Mouse (Mus musculus) forebrain, embryonic 14.5 days (tissue): Measurements from ENCODE around the gene Lama2. TPM values are rescaled to one million over a fixed set of nuclear protein-coding genes. Genes with fewer than 3 reads are reported as not detected.

ENCODE experiments used
- ATAC-seq: fragments of 200-750 bp; cut with Nextera tagmentation; 2 replicates; pipeline ENCODE4 v1.8.0; 2017; ENCODE audit warnings: mild to moderate bottlenecking, moderate library complexity
- DNase-seq: peaks from one replicate; pipeline ENCODE4 v3.0.0-alpha.2; 2015; ENCODE audit warnings: low spot score
- H3K27ac ChIP-seq: fragments of 300-500 bp; sonication (generic); 2 replicates; pipeline ENCODE4 v1.5.1; 2014; ENCODE audit warnings: low read depth, mild to moderate bottlenecking, control low read depth, low read length, moderate library complexity
- H3K27me3 ChIP-seq: fragments of 300-500 bp; sonication (generic); replicated peaks from 2 replicates; pipeline ENCODE4 v1.6.1; 2014; ENCODE audit warnings: low read length, control low read depth, mixed read lengths; ENCODE audit not compliant: control insufficient read depth, insufficient read depth
- H3K36me3 ChIP-seq: fragments of 300-500 bp; sonication (generic); 2 replicates; pipeline ENCODE4 v1.6.1; 2014; ENCODE audit warnings: low read length, control low read depth; ENCODE audit not compliant: control insufficient read depth, insufficient read depth
- H3K4me1 ChIP-seq: fragments of 300-500 bp; sonication (generic); 2 replicates; pipeline ENCODE4 v1.6.1; 2014; ENCODE audit warnings: antibody characterized with exemption, low read length, control low read depth; ENCODE audit not compliant: control insufficient read depth, insufficient read depth
- H3K4me2 ChIP-seq: fragments of 300-500 bp; sonication (generic); 2 replicates; pipeline ENCODE4 v1.6.1; 2014; ENCODE audit warnings: mild to moderate bottlenecking, control low read depth, low read length
- H3K4me3 ChIP-seq: fragments of 300-500 bp; sonication (generic); 2 replicates; pipeline ENCODE4 v1.5.1; 2014; ENCODE audit warnings: low read depth, low read length, control low read depth
- H3K9ac ChIP-seq: fragments of 300-500 bp; sonication (generic); 2 replicates; pipeline ENCODE4 v1.6.1; 2014; ENCODE audit warnings: mild to moderate bottlenecking, low read length, control low read depth, moderate library complexity
- H3K9me3 ChIP-seq: fragments of 300-500 bp; sonication (generic); replicated peaks from 2 replicates; pipeline ENCODE4 v1.6.1; 2016; ENCODE audit warnings: low read length, control low read depth, mixed read lengths; ENCODE audit not compliant: control insufficient read depth
- WGBS: fragments of 180-500 bp; shearing (Covaris S2); extraction: QIAGEN DNeasy Blood & Tissue Kit; methylation state at CpG from one replicate; pipeline ENCODE4 v1.1.7; 2014; 5-methylcytosine and 5-hydroxymethylcytosine counted together
- polyA plus RNA-seq: library from polyadenylated mRNA; unstranded; fragments of >200 nt; fragmentation: Nextera tagmentation; extraction: Ambion mirVana; gene quantifications from 2 replicates; pipeline ENCODE4 v1.2.1, GENCODE M21; 2014

Lama2 gene
- polyA plus RNA-seq = 4.1 and 6.7 TPM in 2 replicates

DNA sequence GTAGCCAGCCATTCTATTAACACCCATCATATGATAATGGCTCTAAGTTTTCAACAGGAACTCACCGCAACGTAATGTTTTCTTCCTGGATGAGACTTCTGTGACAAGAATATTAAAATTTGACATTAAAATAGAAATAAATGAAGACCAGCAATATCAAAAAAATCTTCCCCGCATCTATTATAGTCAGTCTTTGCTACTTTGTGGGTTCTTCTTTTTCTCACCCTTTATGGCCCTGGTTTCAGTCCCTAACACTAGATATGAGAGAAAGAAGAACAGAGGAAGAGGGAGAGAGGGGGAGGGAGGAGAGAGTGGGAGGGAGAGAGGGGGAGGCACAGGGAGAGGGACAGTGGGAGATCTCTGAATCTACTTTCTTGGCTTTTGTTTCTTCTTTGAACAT, at the start of gene Lama2:
TSS of gene Lama2 (minus strand) at position 101 of the 400 bp plus-strand sequence.
- Histone ChIP-seq H3K9me3 (no peaks in the 10 kb centered on the region), H3K27me3 (no peaks in the 10 kb centered on the region), H3K4me2 (no peak within 1 kb of the TSS), H3K4me3 (no peak within 1 kb of the TSS), H3K4me1 (no peaks in the 10 kb centered on the region), H3K9ac (no peak within 1 kb of the TSS), H3K27ac (no peak within 1 kb of the TSS), H3K36me3 (no peaks in the 10 kb centered on the region)
- 94% methylated on average over 3 of the region's 3 CpGs for WGBS
- ATAC-seq (no peak), DNase-seq (no peak)

DNA sequence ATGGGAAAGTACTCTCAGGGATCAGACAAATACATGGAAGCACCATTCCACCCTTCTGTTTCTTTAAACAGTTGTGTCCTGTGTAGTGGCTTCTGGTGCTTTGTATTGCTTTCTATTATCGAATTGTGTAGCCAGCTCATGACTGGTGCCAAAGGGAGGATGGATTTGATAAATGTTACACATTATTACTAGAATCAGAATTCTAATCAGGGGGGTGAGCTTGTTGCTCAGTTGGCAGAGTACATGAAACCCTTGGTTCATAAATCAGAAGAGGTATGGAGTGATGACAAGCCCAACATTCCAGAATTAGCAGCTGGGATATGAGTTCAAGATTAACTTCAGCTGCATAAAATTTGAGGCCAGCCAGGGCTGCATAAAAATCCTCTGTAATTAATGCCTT, 44.8 kb upstream of the Lama2 start:
- Histone ChIP-seq H3K4me1 (no peaks in the 10 kb centered on the region), H3K9ac (no peak overlapping the region), H3K27me3 (no peaks in the 10 kb centered on the region), H3K4me3 (no peak overlapping the region), H3K4me2 (no peak overlapping the region), H3K9me3 (no peaks in the 10 kb centered on the region), H3K36me3 (no peaks in the 10 kb centered on the region), H3K27ac (no peak overlapping the region)
- WGBS = 86% methylated on average over 1 of the region's 1 CpGs
- DNase-seq = no peak
- ATAC-seq = no peak

DNA sequence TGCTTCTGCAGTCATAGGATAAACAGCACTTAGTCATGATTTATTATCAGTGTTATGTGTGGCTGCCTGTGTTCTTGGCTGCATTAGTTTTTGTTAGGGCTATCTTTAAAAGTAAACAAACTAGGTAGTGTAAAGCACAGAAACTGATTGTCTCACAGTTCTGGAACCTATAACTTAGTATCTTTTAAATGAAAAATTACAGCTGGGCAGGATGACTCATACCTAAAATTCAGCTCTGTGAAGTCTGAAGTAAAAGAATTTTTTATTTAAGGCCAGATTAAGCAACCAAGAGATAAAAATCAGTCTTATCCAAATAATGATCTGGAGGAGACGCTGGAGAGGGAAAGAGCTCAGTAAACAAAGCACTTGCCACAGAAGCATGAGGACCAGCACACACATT, 43.8 kb upstream of the Lama2 start:
- ATAC-seq = no peak
- Histone ChIP-seq H3K9ac (no peak overlapping the region), H3K4me2 (no peak overlapping the region), H3K4me3 (no peak overlapping the region), H3K27me3 (no peaks in the 10 kb centered on the region), H3K9me3 (no peaks in the 10 kb centered on the region), H3K27ac (no peak overlapping the region), H3K4me1 (no peaks in the 10 kb centered on the region), H3K36me3 (no peaks in the 10 kb centered on the region)
- DNase-seq = no peak
- WGBS = 96% methylated on average over 1 of the region's 1 CpGs

DNA sequence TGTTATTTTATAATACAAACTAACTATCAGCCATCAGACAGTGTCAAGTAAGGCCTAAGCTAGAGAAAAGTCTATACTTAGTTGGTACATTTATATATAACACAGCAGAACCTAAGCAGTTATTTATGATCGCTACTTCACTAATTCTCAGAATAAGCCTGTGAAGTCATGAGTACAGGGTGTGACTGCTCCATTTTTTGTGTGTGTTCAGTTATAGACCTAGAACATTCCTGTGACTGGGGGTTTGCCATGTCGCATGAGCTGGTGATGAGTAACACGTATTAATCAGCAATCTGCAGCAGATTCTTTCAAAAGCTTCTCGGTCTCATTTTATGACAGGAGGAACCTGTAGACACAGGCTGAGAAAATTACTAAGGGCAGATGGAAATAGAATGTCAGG, 34.6 kb upstream of the Lama2 start:
- no peaks in the 10 kb centered on the region for H3K27me3 ChIP-seq
- DNase-seq = no peak
- H3K27ac ChIP-seq = no peak overlapping the region
- no peaks in the 10 kb centered on the region for H3K36me3 ChIP-seq
- no peaks in the 10 kb centered on the region for H3K4me1 ChIP-seq
- WGBS = 92% methylated on average over 4 of the region's 4 CpGs
- H3K4me3 ChIP-seq = no peak overlapping the region
- H3K9ac ChIP-seq = no peak overlapping the region
- no peak for ATAC-seq
- H3K4me2 ChIP-seq = no peak overlapping the region
- no peaks in the 10 kb centered on the region for H3K9me3 ChIP-seq

DNA sequence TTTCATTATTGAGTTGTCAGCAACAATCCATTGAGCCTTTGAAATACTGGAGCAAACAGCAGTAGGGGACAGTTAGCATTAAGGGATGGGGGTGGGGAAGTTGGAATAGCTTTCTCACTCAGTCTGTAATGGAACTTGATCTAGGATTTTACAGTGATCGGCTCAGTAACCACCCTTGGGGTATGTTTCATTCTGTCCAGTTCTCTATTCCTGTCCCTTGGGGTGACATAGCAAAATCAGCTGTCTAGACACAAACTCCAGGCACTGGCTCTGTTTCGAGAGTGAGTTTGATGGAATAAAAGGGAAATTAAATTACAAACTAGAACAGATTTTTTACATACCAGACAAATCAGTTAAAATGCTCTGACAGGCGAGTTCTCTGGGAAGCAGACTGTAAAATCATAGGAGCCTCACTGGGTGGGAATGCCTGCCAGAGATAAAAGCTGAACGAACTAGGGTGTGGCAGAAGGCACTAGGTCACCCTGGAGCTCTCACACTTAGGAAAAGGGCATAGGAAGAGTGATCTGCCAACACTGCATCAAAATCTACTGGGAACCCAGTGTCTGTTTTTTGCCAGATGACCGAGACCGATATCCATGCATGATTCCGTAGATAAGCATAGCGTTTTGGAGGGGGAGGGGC, 33.3 kb upstream of the Lama2 start:
- Histone ChIP-seq H3K4me3 (no peak overlapping the region), H3K27me3 (no peaks in the 10 kb centered on the region), H3K27ac (no peak overlapping the region), H3K4me1 (no peaks in the 10 kb centered on the region), H3K9me3 (no peaks in the 10 kb centered on the region), H3K36me3 (no peaks in the 10 kb centered on the region), H3K4me2 (no peak overlapping the region), H3K9ac (no peak overlapping the region)
- DNase-seq (peak; percentile 23), ATAC-seq (no peak)
- WGBS = 77% methylated on average over 8 of the region's 8 CpGs

DNA sequence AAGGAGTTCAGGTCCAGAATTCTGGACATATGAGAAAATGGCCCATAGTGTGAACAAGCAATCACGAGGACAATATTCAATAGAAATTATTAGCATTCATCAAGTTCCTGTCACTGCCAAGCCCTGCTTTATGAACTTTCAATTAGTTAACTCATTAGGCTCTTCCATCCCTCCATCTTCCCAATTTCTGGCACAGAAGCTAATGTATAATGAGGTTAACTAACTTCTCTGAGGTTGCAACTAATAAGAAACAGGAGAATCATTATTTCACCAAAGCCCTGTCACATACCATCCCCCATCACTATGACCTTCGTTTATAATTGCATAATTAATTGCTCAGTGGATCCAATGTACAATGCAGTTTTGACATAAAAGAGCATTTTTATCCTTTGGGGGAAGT, 16.2 kb upstream of the Lama2 start:
- Histone ChIP-seq H3K36me3 (no peaks in the 10 kb centered on the region), H3K27ac (no peak overlapping the region), H3K9me3 (no peaks in the 10 kb centered on the region), H3K27me3 (no peaks in the 10 kb centered on the region), H3K4me1 (no peaks in the 10 kb centered on the region), H3K4me3 (no peak overlapping the region), H3K4me2 (no peak overlapping the region), H3K9ac (no peak overlapping the region)
- ATAC-seq = peak; percentile 18; the same call in 1 of the 2 replicates
- DNase-seq = peak; percentile 23
- WGBS = 24% methylated on average over 2 of the region's 2 CpGs

DNA sequence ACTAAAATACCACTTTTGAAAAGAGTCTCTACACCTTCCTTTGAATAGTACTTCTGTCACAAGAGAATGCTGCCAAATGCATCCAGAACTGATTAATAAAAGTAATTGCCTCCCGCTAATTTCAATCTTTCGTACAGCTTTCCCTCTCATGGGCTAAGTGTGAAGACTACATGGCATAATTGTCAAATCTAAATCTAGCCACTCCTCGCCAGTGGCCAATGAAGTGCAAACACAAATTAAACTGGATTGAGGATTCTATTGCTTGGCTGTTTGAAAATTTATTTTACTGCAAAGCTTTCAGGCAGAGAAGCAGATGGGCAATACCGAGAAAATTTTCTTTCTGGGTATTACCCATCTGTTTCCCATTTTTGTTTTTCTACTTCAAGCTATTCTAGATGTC, 11.4 kb upstream of the Lama2 start:
- no peak overlapping the region for H3K9ac ChIP-seq
- WGBS = 52% methylated on average over 4 of the region's 4 CpGs

DNA sequence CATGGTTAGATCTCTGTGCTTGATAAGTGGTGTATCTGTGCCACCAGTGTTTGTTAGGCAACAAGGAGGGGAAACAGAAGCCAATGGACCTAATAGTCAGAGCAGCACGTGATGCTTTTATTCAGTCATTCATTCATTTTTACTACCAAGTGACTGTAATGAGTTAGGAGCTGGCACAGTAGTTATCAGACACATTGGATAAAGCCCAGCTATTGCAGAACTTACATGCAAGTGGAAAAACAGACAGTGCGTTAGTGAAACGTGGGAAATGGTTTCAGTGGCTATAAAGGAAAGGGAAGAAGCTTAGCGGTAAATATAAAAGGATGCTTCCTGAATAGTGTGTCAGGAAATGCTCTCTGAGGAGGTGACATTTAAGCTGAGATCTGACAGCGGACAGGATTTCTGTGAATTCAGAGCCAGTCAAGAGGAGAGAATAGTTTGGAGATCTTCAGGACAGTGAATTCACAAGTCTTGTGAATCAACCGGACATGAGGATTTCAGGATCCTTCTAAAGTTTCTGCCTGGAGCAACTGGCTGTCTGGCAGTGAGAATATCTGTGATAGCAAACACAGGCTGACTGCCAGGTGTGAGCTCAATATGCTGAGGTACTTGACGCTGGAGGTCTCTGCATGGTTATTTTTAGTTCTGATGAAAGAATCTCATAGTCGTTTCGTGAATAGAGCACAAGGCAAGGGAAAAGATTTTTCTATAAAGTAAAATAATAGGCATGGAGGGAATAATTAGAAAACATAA, 2.3 kb upstream of the Lama2 start:
- no peaks in the 10 kb centered on the region for H3K27me3 ChIP-seq
- 68% methylated on average over 9 of the region's 9 CpGs for WGBS
- no peak overlapping the region for H3K4me2 ChIP-seq
- ATAC-seq (peak; percentile 40; the same call in 1 of the 2 replicates), DNase-seq (peak; percentile 60)
- H3K27ac ChIP-seq = no peak overlapping the region
- no peaks in the 10 kb centered on the region for H3K36me3 ChIP-seq
- no peak overlapping the region for H3K4me3 ChIP-seq
- no peaks in the 10 kb centered on the region for H3K9me3 ChIP-seq
- H3K4me1 ChIP-seq = no peaks in the 10 kb centered on the region
- H3K9ac ChIP-seq = no peak overlapping the region

More for the DNA sequence above, 11.4 kb upstream of the Lama2 start:
- ATAC-seq (peak; percentile 66; the same call in 1 of the 2 replicates), DNase-seq (peak; percentile 64)
- Histone ChIP-seq H3K4me3 (no peak overlapping the region), H3K4me2 (no peak overlapping the region), H3K27ac (no peak overlapping the region), H3K9me3 (no peaks in the 10 kb centered on the region), H3K36me3 (no peaks in the 10 kb centered on the region), H3K27me3 (no peaks in the 10 kb centered on the region), H3K4me1 (no peaks in the 10 kb centered on the region)

DNA sequence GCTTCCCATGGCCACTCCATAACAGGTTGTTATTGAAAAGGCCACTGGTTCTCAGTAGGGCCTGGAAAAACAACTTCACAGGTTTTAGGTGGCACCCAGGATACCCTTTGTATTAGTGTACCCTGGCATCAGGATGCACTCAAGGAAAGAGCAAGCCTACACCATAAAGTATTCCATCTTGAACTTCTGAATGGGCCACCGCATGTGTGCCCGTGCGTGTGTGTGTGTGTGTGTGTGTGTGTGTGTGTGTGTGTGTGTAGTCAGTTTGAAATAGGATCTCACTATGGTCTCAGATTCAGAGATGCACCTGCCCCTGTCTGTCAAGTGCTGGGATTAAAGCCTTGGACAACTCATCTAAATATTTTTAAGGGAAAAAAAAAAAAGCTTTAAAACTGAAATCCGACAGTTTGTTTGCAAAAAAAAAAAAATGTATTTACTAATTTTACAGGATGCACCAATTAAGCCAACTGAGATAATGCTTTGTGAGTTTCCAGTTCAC, 2.0 kb downstream of the Lama2 start:
- H3K9me3 ChIP-seq = no peaks in the 10 kb centered on the region
- DNase-seq (no peak), ATAC-seq (no peak)
- no peak overlapping the region for H3K4me2 ChIP-seq
- no peaks in the 10 kb centered on the region for H3K4me1 ChIP-seq
- no peak overlapping the region for H3K9ac ChIP-seq
- no peaks in the 10 kb centered on the region for H3K36me3 ChIP-seq
- 81% methylated on average over 4 of the region's 4 CpGs for WGBS
- H3K27me3 ChIP-seq = no peaks in the 10 kb centered on the region
- no peak overlapping the region for H3K27ac ChIP-seq
- H3K4me3 ChIP-seq = no peak overlapping the region
